Mouse (Mus musculus) spleen, postnatal 10 days (tissue): Measurements from ENCODE around the gene Gmppb.
A peak's percentile ranks its signal among the peaks of the same experiment; 100 is the strongest.

Source experiments
- DNase-seq, 2 experiments: peaks; one replicate each; pipeline ENCODE4 v3.0.0; 2021 to 2022; ENCODE audit warnings: low spot score in 2 of 2

The Gmppb gene

DNA sequence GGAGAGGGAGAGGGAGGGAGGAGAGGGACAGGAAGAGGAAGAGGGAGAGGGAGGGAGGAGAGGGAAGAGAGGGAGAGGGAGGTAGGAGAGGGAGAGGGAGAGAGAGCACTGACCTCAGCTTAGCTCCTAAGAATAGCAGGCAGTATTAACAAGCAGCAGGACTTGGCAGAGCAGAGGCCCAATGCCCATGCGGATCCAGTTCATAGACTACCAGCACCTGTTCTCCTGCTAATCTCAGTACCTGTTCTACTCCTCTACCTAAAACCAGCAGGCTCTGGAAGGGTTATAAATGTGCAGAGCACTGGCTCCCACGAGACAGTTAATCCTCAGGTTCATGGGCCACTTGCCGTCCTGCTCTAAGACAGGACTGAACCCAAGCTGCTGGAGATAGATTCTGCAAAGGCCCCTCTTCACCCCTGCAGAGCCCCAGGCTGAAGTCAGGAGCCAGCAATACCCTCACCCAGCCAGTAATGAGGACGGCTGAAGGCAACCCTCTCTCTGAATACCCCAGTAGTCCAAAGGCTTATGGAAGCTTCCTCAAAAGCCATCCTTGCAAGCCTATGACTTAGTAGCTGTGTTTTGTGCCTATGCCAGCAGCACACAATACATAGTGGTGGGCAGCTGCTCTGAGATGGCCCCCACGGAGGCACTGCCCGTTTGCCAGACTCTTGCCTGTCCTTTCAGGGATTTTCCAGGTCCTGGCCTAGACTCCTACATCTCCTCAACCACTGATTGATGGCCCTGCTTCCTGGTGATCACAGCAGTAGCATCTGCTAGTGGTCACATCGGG lies 24.3 kb downstream of the Gmppb start:
- DNase-seq: no peak

DNA sequence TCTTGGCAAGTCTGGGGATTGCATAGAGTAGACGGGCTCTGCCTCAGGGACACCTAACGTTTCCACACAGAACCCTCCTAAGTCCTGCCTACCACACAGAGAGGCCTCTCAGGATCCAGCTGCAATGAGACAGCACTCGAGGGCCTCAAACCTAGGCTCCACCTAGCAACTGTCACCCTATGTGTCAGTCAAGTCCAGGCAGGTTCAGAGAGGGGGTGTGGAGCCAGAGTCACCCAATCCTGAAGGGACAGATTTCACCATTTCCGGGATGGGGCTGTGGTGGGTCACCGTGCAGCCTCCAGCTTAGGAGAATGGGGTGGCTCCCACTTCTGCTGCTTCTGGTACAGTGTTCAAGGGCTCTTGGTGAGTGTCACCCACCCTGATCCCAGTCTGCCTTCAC lies 31.1 kb downstream of the Gmppb start, which contains the start of gene Mst1:
Gene Mst1 (plus strand): TSS at position 269 of the 400 bp plus-strand sequence.
- peak; percentile 69 to 73 for DNase-seq

GRCm38 (mm10) chr9:108082549-108082948 lies 33.5 kb downstream of the Gmppb start:
- peak; percentile 54 to 57 for DNase-seq

DNA sequence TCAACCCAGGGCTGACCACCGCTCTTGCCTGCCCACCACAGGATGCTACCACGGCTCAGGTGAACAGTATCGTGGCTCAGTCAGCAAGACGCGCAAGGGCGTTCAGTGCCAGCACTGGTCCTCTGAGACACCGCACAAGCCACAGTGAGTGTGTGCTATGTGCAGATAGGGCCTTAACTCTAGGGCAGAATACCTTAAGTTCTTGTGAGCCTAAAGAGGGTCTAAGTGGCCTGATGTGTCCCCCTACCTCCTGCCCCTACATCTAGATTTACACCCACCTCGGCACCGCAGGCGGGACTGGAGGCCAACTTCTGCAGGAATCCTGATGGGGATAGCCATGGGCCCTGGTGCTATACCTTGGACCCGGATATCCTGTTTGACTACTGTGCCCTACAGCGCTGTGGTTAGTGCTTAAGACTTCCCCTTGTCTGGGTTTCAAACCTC lies 34.0 kb downstream of the Gmppb start, which contains the start of gene Rnf123:
Gene Rnf123 (minus strand): TSS at position 359 of the 444 bp plus-strand sequence.
- peak; percentile 65 to 68 for DNase-seq

DNA sequence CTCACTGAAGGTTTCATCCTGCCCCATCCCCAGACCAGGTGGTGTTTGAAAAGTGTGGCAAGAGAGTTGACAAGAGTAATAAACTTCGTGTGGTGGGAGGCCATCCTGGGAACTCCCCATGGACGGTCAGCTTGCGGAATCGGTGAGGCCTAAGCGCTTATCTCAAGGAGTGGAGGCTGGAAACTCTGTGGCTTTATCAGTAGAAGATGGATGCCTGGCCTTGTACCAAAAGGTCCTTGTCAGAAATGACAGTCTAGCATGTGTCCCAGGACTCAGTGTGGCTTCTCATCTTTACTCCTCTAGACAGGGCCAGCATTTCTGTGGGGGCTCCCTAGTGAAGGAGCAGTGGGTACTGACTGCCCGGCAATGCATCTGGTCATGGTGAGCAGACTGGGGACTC lies 34.5 kb downstream of the Gmppb start:
- peak in 1 of 2 experiments; percentile 58 for DNase-seq

DNA sequence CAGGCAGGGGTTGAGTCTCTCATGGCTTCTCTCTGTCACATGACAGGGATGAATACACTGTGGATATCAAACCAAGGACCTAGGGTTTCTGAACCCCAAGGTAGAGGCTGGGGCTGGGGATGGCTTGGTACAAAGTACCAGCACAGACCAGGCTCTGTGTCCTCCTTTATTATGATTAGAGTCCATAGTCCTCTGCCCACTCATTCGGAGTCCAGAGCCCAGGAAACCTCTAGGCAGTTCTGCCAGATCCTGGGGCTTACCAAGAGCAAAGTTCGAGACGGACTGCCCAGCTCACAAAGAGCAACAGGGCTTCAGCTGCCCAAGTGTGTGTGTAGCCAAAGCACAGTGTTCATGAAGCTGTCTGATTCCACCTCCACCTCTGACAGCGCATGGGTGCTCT lies 36.2 kb downstream of the Gmppb start:
- DNase-seq: no peak

DNA sequence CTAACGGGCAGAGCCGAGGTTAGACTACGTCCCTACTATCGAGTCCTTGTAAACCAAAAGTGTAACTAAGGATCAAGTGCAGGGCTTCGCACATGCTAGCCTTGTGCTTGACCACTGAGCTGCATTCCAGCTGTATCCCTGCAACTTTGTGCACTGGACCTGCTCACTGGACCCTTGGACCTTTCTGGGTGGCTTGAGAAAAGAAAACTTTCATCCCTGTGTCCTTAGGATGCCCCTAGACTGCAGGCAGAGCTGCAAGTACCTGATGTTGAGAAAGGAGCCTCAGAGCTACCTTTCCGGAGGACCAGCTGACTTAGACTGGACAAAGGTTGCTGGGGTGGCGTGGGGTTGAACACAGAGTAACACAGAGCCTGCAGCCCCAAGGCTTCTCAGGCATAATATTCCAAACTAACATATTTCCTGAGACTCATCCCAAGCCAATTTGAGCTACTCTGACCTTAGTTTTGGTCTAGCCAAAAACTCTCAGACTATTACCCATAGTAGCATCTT lies 41.6 kb downstream of the Gmppb start:
- no peak for DNase-seq

DNA sequence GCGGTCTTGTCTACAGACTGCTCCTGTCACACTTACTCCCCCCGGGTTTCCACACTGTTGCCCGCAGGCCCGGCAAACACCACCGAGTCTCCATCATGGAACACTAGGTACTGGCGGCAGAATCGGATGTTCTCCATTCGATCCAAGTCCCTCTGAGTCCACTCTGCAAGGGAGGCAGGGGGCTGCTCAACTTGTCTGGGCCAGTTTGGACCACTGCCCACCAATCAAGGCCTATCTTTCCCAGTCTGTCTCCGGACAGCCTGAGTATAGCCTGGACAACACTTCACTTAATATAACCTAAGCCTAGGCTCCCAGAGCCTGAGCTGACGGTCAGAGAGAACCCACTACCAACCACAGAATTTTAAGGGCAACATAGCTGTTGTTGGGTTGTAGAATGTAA lies 44.5 kb downstream of the Gmppb start:
- no peak for DNase-seq

- peak; percentile 99 for DNase-seq
Observed at GRCm38 (mm10) chr9:108094184-108094941, 45.3 kb downstream of the Gmppb start, which contains the start of gene Apeh. TSS of gene Apeh (minus strand) at chr9:108094606.

GRCm38 (mm10) chr9:108094998-108095411 lies 46.0 kb downstream of the Gmppb start:
- DNase-seq: peak; percentile 86 to 89

- peak; percentile 72 to 83 for DNase-seq
Observed at GRCm38 (mm10) chr9:108095518-108095917, 46.5 kb downstream of the Gmppb start.

DNA sequence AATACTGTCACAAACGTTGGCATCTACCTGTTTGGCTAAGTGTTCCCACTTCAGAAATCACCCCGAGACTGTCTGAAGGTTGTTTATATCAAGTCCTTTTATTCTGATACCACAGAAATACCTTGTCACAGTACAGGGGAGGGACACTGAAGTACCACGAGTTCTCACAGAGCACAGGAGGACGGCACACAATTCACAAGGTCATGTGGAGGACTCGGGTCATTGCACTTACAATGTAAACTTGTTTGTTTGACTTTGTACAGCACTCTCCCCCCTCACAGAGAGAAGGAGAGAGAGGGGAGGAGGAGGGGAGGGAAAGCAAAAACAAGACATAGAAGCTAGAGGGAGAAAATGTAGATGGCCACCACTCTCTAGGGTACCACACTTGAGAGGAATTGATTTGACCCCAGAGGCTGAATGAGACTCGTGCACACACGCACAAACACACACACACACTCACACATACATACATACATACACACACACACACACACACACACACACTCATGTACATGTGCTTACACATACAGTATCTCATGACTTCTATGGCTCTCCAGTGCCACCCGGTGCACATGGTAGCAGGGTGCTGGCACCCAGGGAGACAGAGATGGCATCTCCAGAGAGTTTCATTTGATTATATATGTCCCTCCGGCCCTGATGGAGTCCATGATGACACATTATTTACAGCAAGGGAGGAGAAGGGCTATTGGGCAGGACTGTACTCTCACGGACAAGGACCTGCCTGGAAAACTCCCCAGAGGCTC lies 47.1 kb downstream of the Gmppb start:
- peak; percentile 47 to 58 for DNase-seq

GRCm38 (mm10) chr9:108099619-108100018 lies 50.6 kb downstream of the Gmppb start:
- no peak for DNase-seq
